Mouse (Mus musculus): ENCODE data around the gene Trim16. TPM values are rescaled to one million over a fixed set of nuclear protein-coding genes. Genes with fewer than 3 reads are reported as not detected.

Trim16 gene
- polyA plus RNA-seq, 1 experiment from 2014 or later: 9.6 TPM

GRCm38 (mm10) chr11:62816591-62816990, 3.4 kb upstream of the Trim16 start:
- no peaks in the 10 kb centered on the region for H3K9me3 ChIP-seq
- 66% methylated on average over 6 of the region's 6 CpGs for WGBS

DNA sequence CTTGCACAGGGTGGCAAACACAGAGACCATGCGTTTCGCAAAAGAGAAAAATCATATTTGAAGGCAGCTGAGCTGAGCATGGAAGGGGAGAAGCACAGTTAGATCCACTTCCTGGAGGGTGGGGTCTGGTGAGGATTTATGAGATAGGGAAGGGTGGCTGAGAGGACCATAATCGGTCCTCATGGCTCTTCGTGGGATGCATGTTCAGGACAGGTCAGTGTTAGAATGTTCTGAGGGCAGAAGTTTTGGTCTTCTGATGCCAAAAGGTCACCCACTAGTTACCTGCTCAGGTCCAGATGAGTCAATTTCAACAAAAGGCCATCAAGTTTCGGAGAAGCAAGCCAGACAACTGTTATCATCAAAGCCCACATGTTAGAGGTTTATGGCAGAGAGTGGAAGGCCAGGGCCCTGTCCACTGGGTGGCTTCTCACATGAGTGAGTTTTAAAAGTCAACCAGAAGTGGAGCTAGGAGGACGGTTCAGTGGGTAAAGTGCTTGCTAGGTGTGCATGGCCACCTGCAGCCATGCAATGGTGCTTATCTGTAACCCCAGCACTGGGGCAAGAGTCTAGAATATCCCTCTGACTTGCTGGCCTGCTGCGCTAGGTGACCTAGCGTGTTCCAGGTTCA, 858 bp upstream of the Trim16 start:
- Histone ChIP-seq H3K9me3 (no peaks in the 10 kb centered on the region), H3K27ac (replicated peaks) (no peak overlapping the region), H3K4me2 (peak overlapping the region; percentile 72; the same call in 1 of the 2 replicates), H3K9ac (no peak overlapping the region), H3K4me1 (replicated peaks) (peaks cover 26% of the 10 kb centered on the region), H3K36me3 (no peaks in the 10 kb centered on the region), H3K27me3 (no peaks in the 10 kb centered on the region; the same call in 1 of the 2 replicates), H3K4me3 (no peak overlapping the region)
- WGBS: 94% methylated on average over 8 of the region's 8 CpGs
- ATAC-seq (ENCODE audit: low read depth): no peak

More at GRCm38 (mm10) chr11:62816591-62816990, 3.4 kb upstream of the Trim16 start:
- no peaks in the 10 kb centered on the region for H3K36me3 ChIP-seq
- H3K4me3 ChIP-seq: no peak overlapping the region
- H3K4me1 ChIP-seq (replicated peaks): peaks cover 22% of the 10 kb centered on the region
- ATAC-seq (ENCODE audit: low read depth): no peak
- H3K9ac ChIP-seq: no peak overlapping the region
- H3K27ac ChIP-seq (replicated peaks): no peak overlapping the region
- H3K4me2 ChIP-seq: no peak overlapping the region
- no peaks in the 10 kb centered on the region; the same call in 1 of the 2 replicates for H3K27me3 ChIP-seq

GRCm38 (mm10) chr11:62820661-62821437, 818 bp downstream of the Trim16 start:
- 16% methylated on average over 16 of the region's 16 CpGs for WGBS
- peak overlapping the region; percentile 68 for H3K9ac ChIP-seq
- peaks cover 29% of the 10 kb centered on the region for H3K4me1 ChIP-seq (replicated peaks)
- peak overlapping the region; percentile 46 for H3K4me3 ChIP-seq
- H3K27ac ChIP-seq (replicated peaks): peak overlapping the region; percentile 74
- H3K27me3 ChIP-seq: no peaks in the 10 kb centered on the region; the same call in 1 of the 2 replicates
- ATAC-seq (ENCODE audit: low read depth): peak; percentile 66
- H3K4me2 ChIP-seq: peak overlapping the region; percentile 72
- no peaks in the 10 kb centered on the region for H3K9me3 ChIP-seq
- H3K36me3 ChIP-seq: no peaks in the 10 kb centered on the region

- H3K4me1 ChIP-seq (replicated peaks): peaks cover 29% of the 10 kb centered on the region
- no peak overlapping the region for H3K9ac ChIP-seq
- no peak for ATAC-seq (ENCODE audit: low read depth)
- WGBS: 75% methylated on average over 5 of the region's 5 CpGs
- H3K9me3 ChIP-seq: no peaks in the 10 kb centered on the region
- H3K27me3 ChIP-seq: no peaks in the 10 kb centered on the region; the same call in 1 of the 2 replicates
- H3K27ac ChIP-seq (replicated peaks): no peak overlapping the region
- no peaks in the 10 kb centered on the region for H3K36me3 ChIP-seq
- H3K4me3 ChIP-seq: peak overlapping the region; percentile 10
- H3K4me2 ChIP-seq: peak overlapping the region; percentile 35
Measured at GRCm38 (mm10) chr11:62821893-62822292, 1.9 kb downstream of the Trim16 start.

GRCm38 (mm10) chr11:62824211-62824610, 4.2 kb downstream of the Trim16 start:
- H3K36me3 ChIP-seq: no peaks in the 10 kb centered on the region
- peaks cover 29% of the 10 kb centered on the region for H3K4me1 ChIP-seq (replicated peaks)
- H3K9ac ChIP-seq: no peak overlapping the region
- H3K4me2 ChIP-seq: no peak overlapping the region
- no peak overlapping the region for H3K4me3 ChIP-seq
- H3K27ac ChIP-seq (replicated peaks): no peak overlapping the region
- 75% methylated on average over 7 of the region's 7 CpGs for WGBS
- no peaks in the 10 kb centered on the region for H3K9me3 ChIP-seq
- no peaks in the 10 kb centered on the region; the same call in 1 of the 2 replicates for H3K27me3 ChIP-seq
- ATAC-seq (ENCODE audit: low read depth): no peak

DNA sequence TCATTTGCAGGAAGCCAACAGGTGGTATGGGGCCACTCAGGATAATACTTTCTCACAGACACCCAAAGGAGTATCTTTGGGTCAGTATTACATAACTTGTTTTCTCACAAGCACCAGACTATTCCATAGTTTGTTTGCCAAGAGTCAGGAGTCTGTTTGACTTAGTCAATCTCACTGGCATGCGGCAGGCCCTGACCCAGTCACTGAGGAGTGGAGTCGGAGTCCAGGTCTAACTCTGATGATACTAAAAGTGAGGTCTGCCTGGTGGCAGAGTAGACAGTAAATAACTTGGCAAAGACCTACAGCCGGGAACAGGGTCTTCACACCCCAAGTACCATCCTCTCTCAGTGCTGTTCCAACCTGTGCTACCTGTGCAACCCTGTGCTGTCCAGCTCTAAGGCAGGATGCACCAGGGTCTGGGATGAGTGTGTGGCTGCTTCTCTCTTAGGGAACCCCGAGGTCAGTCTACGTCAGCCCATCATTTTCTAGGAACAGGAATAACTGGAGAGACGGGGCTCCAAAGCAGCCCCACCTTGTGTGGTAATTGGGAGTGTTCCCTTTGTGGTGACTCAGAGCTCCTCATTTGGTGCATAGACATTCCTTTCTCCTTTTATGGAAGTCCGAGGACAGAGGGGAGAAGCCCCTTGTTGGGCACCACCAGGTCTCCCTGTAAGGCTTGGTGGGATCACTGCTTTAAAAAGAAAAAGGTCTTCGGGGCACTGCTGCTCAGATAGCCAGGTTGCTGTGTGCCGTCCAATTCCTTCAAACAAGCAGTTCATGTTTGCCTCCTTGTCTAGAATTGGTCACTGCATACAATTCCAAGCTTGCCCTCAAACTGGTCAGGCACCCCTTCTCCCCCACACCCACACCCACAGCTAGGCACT, 5.4 kb downstream of the Trim16 start:
- Histone ChIP-seq H3K4me1 (replicated peaks) (peaks cover 17% of the 10 kb centered on the region), H3K36me3 (no peaks in the 10 kb centered on the region), H3K4me2 (no peak overlapping the region), H3K9me3 (no peaks in the 10 kb centered on the region), H3K27ac (replicated peaks) (no peak overlapping the region), H3K9ac (no peak overlapping the region), H3K4me3 (no peak overlapping the region), H3K27me3 (no peaks in the 10 kb centered on the region)
- no peak for ATAC-seq (ENCODE audit: low read depth)
- WGBS: 87% methylated on average over 9 of the region's 9 CpGs

- ATAC-seq (ENCODE audit: low read depth): no peak
- no peak overlapping the region for H3K4me2 ChIP-seq
- no peak overlapping the region for H3K9ac ChIP-seq
- peaks cover 9% of the 10 kb centered on the region; the same call in 1 of the 2 replicates for H3K4me1 ChIP-seq (replicated peaks)
- H3K36me3 ChIP-seq: no peaks in the 10 kb centered on the region
- H3K27ac ChIP-seq (replicated peaks): no peak overlapping the region
- H3K9me3 ChIP-seq: no peaks in the 10 kb centered on the region
- 67% methylated on average over 6 of the region's 6 CpGs for WGBS
- no peaks in the 10 kb centered on the region for H3K27me3 ChIP-seq
- no peak overlapping the region for H3K4me3 ChIP-seq
Measured at GRCm38 (mm10) chr11:62826106-62826733, 6.2 kb downstream of the Trim16 start.

DNA sequence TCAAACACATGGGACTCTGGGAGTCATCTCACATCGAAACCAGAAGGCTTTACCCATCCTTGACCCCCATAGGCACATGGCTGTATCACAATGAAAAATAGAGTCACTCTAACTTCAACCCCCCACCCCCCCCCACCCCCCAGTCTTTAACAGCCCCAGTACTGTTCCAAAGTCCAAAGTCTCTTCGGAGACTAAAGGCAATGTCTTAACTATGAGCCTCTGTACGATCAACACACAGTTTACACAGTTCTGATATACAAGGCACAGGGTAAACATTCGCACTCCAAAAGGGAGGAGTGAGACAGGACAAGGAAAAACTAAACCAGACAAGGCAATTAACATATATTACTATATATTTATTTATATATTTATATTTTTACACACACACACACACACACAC, 7.1 kb downstream of the Trim16 start:
- no peak overlapping the region for H3K9ac ChIP-seq
- no peaks in the 10 kb centered on the region for H3K9me3 ChIP-seq
- 90% methylated on average over 4 of the region's 4 CpGs for WGBS
- no peaks in the 10 kb centered on the region for H3K27me3 ChIP-seq
- no peaks in the 10 kb centered on the region for H3K36me3 ChIP-seq
- H3K27ac ChIP-seq (replicated peaks): no peak overlapping the region
- no peak for ATAC-seq (ENCODE audit: low read depth)
- no peak overlapping the region for H3K4me3 ChIP-seq
- 0 out of 2 replicates have a peak, but pooled peaks cover 4% of the 10 kb centered on the region for H3K4me1 ChIP-seq (replicated peaks)
- no peak overlapping the region for H3K4me2 ChIP-seq

DNA sequence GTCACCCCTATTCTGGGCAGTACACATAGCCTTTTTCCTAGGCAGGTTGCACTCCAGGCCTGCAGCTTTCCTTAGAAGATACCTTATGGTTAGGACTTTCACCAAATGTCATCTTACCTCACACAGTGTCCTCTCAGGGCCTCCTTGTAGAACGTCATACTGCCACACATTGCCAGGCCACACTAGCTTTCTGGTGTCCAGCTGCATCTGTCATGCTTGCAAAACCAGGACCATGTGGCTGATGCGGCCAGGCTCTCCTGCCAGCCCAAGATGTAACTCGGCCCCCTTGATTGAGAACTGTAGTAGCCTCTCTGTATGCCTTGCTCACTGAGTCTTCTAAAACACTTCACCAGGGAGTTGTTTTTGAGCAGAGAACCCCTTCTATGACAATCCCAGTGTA, 7.9 kb downstream of the Trim16 start:
- Histone ChIP-seq H3K9ac (no peak overlapping the region), H3K4me1 (replicated peaks) (0 out of 2 replicates have a peak, but pooled peaks cover 4% of the 10 kb centered on the region), H3K27me3 (no peaks in the 10 kb centered on the region), H3K4me2 (no peak overlapping the region), H3K9me3 (no peaks in the 10 kb centered on the region), H3K36me3 (no peaks in the 10 kb centered on the region), H3K27ac (replicated peaks) (no peak overlapping the region), H3K4me3 (no peak overlapping the region)
- no peak for ATAC-seq (ENCODE audit: low read depth)
- WGBS: 85% methylated on average over 3 of the region's 3 CpGs

- no peak overlapping the region for H3K4me3 ChIP-seq
- H3K4me2 ChIP-seq: no peak overlapping the region
- H3K36me3 ChIP-seq: no peaks in the 10 kb centered on the region
- H3K27ac ChIP-seq (replicated peaks): no peak overlapping the region
- WGBS: 90% methylated on average over 2 of the region's 2 CpGs
- H3K4me1 ChIP-seq (replicated peaks): no peaks in the 10 kb centered on the region
- no peak for ATAC-seq (ENCODE audit: low read depth)
- H3K9me3 ChIP-seq: no peaks in the 10 kb centered on the region
- no peaks in the 10 kb centered on the region for H3K27me3 ChIP-seq
- H3K9ac ChIP-seq: no peak overlapping the region
Measured at GRCm38 (mm10) chr11:62830387-62830786, 10.4 kb downstream of the Trim16 start.

DNA sequence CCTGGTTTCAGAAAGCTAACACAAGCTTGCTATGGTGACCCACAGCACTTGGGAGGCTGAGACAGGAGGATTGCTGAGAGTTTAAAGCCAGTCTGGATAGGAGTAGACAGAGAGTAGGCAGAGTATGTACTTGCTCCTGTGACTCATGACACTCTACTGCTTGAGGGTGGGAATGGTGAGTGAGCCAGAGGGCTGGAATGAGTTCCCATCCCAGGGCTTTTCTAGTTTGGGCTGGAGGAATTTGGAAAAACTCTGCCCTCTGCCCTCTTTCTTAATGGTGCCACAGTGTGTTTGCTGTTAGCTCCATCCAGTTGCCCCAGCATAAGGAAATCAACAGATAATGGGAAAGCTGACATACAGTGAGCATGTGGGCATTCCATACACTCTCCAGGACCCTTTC, 11.9 kb downstream of the Trim16 start:
- Histone ChIP-seq H3K9ac (no peak overlapping the region), H3K36me3 (0 out of 2 replicates have a peak, but pooled peaks cover 6% of the 10 kb centered on the region), H3K4me1 (replicated peaks) (no peaks in the 10 kb centered on the region), H3K27me3 (no peaks in the 10 kb centered on the region), H3K4me2 (no peak overlapping the region), H3K4me3 (no peak overlapping the region), H3K9me3 (no peaks in the 10 kb centered on the region), H3K27ac (replicated peaks) (no peak overlapping the region)
- no peak for ATAC-seq (ENCODE audit: low read depth)
